Mouse (Mus musculus) gastrocnemius, postnatal 4 days (tissue): ENCODE measurements at regions not wholly inside any gene's neighbourhood (a gene's known extent, or its start where the extent isn't known, plus 50 kb on each side); places are given as distances from the start of the nearest gene placed in this dataset.

ENCODE experiments used
- DNase-seq, 2 experiments: peaks; one replicate each; pipeline ENCODE4 v3.0.0; 2021 to 2022; ENCODE audit warnings: low spot score in 2 of 2, mixed read lengths in 2 of 2

GRCm38 (mm10) chr9:102782926-102783850 lies 51.5 kb upstream of the Ryk start:
- no peak for DNase-seq

- DNase-seq = peak; percentile 86 to 87
These were observed 50.2 kb upstream of the Ryk start for GRCm38 (mm10) chr9:102784329-102785026.
